Mouse (Mus musculus) heart, embryonic 15.5 days (tissue): ENCODE data around the gene Vmn2r8. TPM values are rescaled to one million over a fixed set of nuclear protein-coding genes. Genes with fewer than 3 reads are reported as not detected.
"Not testable (repeated sequence)": the region's sequence is repeated elsewhere in the genome, so short reads cannot be mapped to it uniquely, and the experiment has no call there.

ENCODE experiments used
- ATAC-seq: fragments of 200-750 bp; cut with Nextera tagmentation; replicated peaks from 2 replicates; pipeline ENCODE4 v1.8.0; 2017; ENCODE audit warnings: low read depth, moderate TSS enrichment; ENCODE audit not compliant: insufficient number of reproducible peaks, insufficient read depth, low FRiP score
- H3K27ac ChIP-seq: fragments of 300-500 bp; sonication (generic); 2 replicates; pipeline ENCODE4 v1.5.1; 2015; ENCODE audit warnings: mild to moderate bottlenecking, inconsistent platforms
- H3K27me3 ChIP-seq: fragments of 300-500 bp; sonication (generic); 2 replicates; pipeline ENCODE4 v1.6.1; 2015; ENCODE audit warnings: inconsistent platforms
- H3K36me3 ChIP-seq: fragments of 300-500 bp; sonication (generic); 2 replicates; pipeline ENCODE4 v1.6.1; 2015; ENCODE audit warnings: mild to moderate bottlenecking, inconsistent platforms
- H3K4me1 ChIP-seq: fragments of 300-500 bp; sonication (generic); replicated peaks from 2 replicates; pipeline ENCODE4 v1.6.1; 2015; ENCODE audit warnings: inconsistent platforms
- H3K4me2 ChIP-seq: fragments of 300-500 bp; sonication (generic); 2 replicates; pipeline ENCODE4 v1.6.1; 2015; ENCODE audit warnings: inconsistent platforms, mild to moderate bottlenecking, moderate library complexity
- H3K4me3 ChIP-seq: fragments of 300-500 bp; sonication (generic); 2 replicates; pipeline ENCODE4 v1.5.1; 2015; ENCODE audit warnings: mild to moderate bottlenecking, inconsistent platforms
- H3K9ac ChIP-seq: fragments of 300-500 bp; sonication (generic); 2 replicates; pipeline ENCODE4 v1.6.1; 2015; ENCODE audit warnings: mild to moderate bottlenecking, inconsistent platforms
- H3K9me3 ChIP-seq: fragments of 300-500 bp; sonication (generic); replicated peaks from 2 replicates; pipeline ENCODE4 v1.6.1; 2016; ENCODE audit warnings: inconsistent platforms
- WGBS: fragments of 180-500 bp; shearing (Covaris S2); methylation state at CpG from one replicate; pipeline ENCODE4 v1.1.7; 2015; ENCODE audit warnings: mixed read lengths; 5-methylcytosine and 5-hydroxymethylcytosine counted together
- polyA plus RNA-seq: library from polyadenylated mRNA; unstranded; fragments of >200 nt; fragmentation: Nextera tagmentation; extraction: Ambion mirVana; gene quantifications from 2 replicates; pipeline ENCODE4 v1.2.1, GENCODE M21; 2015

The Vmn2r8 gene
- polyA plus RNA-seq, result not detected in 2 replicates

DNA sequence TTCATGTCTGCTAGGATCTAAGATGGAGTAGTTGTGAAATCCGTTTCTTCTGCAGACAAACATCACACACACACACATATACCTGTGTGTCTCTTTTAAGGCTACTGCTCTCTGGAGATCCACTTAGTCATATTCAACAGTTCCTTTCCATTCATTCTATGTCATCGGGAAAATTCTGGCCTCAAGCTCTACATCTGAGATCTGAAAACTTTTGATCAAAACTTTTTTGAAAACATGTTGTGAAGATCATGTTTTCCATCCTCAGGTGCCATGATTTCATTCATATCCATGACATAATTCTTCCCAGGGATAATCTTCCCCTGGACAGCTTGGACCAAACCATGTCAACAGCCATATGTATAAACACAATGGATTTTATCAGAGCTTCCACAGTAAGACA is at the start of gene Vmn2r8:
Gene Vmn2r8 (minus strand): TSS at position 101 of the 400 bp plus-strand sequence.
- not testable (repeated sequence) for H3K27me3 ChIP-seq, H3K36me3 ChIP-seq, H3K4me1 ChIP-seq, H3K27ac ChIP-seq, H3K4me3 ChIP-seq, H3K9me3 ChIP-seq, H3K9ac ChIP-seq, H3K4me2 ChIP-seq, ATAC-seq
- 61% methylated on average over 2 of the region's 2 CpGs for WGBS

DNA sequence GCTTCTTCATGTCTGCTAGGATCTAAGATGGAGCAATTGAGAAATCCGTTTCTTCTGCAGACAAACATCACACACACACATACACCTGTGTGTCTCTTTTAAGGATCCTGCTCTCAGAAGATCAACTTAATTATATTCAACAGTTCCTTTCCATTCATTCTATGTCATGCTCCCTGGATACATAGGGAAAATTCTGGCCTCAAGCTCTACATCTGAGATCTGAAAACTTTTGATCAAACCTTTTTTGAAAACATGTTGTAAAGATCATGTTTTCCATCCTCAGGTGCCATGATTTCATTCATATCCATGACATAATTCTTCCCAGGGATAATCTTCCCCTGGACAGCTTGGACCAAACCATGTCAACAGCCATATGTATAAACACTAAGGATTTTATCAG is 43.9 kb upstream of the Vmn2r8 start, which contains the start of gene Vmn2r9:
Gene Vmn2r9 (minus strand): TSS at position 101 of the 400 bp plus-strand sequence.
- H3K9ac ChIP-seq, H3K4me2 ChIP-seq, H3K4me3 ChIP-seq, H3K27ac ChIP-seq, ATAC-seq, H3K27me3 ChIP-seq, H3K4me1 ChIP-seq, H3K9me3 ChIP-seq, H3K36me3 ChIP-seq: not testable (repeated sequence)
- WGBS, result 54% methylated on average over 1 of the region's 1 CpGs

DNA sequence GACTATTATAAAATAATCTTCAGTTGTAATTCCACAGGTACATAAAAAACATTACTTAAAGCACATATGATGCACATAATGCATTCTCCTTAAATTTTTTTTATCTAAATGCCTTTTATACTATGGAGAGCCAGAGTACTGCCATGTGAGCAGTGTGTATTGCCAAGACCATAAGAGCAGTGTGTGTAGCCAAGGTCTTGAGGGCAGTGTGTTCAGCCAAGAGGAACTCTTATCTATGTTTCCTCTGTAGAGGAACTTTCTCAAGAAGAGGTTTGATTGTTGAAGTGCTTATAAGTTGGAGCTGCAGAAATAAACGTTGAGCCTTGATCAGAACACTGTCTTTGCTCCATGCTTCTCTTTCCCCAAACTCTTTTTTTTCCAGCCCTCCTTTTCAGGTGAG is 40.8 kb upstream of the Vmn2r8 start:
- Histone ChIP-seq H3K27ac (no peak overlapping the region), H3K4me3 (no peak overlapping the region)

DNA sequence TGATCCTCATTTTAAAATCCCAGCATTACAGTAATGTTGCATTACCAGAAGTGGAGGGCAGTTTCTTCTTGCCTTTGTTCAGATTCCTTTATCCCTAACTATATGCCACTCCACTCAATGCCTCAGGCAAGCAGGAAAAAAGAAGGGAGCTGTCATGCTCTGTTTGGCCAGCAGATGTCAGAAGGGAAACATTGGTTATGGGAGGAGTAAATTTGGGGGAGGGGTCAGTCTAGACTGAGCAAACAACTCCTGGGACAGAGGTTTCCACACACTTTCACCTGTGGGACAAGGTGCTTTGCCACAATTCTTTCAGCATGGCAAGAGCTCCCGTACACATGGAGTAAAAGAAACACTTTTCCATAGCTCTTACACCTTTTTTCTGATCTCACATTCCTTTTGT is 27.5 kb upstream of the Vmn2r8 start:
- ATAC-seq, result no peak
- H3K4me2 ChIP-seq, result no peak overlapping the region
- H3K27me3 ChIP-seq, result no peaks in the 10 kb centered on the region
- 70% methylated on average over 1 of the region's 1 CpGs for WGBS
- H3K36me3 ChIP-seq, result no peaks in the 10 kb centered on the region
- H3K9me3 ChIP-seq, result no peaks in the 10 kb centered on the region
- no peak overlapping the region for H3K4me3 ChIP-seq
- no peak overlapping the region for H3K27ac ChIP-seq
- H3K9ac ChIP-seq, result no peak overlapping the region
- no peaks in the 10 kb centered on the region for H3K4me1 ChIP-seq

More for the DNA sequence above, 40.8 kb upstream of the Vmn2r8 start:
- Histone ChIP-seq H3K9me3 (no peaks in the 10 kb centered on the region), H3K4me1 (no peaks in the 10 kb centered on the region), H3K27me3 (no peaks in the 10 kb centered on the region), H3K4me2 (no peak overlapping the region), H3K36me3 (no peaks in the 10 kb centered on the region), H3K9ac (no peak overlapping the region)
- 23% methylated on average over 1 of the region's 1 CpGs for WGBS
- no peak for ATAC-seq

DNA sequence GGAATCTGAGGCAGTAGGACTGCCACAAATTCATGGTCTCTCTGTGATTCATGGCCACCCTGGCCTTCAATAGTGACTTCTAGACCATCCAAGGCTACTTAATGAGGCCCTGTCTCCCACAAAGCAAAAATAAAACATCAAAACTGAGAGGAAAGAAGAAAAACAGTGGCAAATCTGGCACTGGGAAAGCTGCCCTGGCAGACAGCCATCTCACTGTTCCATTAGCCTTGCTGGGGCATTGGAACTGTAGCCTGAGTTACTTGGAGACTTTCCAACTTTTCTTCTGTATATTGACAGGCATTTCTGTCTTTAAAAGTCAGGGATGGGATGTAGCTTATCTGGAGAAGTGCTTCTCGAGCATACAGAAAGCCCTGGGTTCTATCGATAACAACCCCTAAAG is 14.6 kb upstream of the Vmn2r8 start:
- 63% methylated on average over 2 of the region's 2 CpGs for WGBS
- H3K9me3 ChIP-seq, result no peaks in the 10 kb centered on the region
- H3K27me3 ChIP-seq, result no peaks in the 10 kb centered on the region
- H3K4me1 ChIP-seq, result no peaks in the 10 kb centered on the region
- no peak overlapping the region for H3K4me3 ChIP-seq
- no peaks in the 10 kb centered on the region for H3K36me3 ChIP-seq
- no peak overlapping the region for H3K4me2 ChIP-seq
- no peak overlapping the region for H3K9ac ChIP-seq
- no peak for ATAC-seq
- H3K27ac ChIP-seq, result no peak overlapping the region

DNA sequence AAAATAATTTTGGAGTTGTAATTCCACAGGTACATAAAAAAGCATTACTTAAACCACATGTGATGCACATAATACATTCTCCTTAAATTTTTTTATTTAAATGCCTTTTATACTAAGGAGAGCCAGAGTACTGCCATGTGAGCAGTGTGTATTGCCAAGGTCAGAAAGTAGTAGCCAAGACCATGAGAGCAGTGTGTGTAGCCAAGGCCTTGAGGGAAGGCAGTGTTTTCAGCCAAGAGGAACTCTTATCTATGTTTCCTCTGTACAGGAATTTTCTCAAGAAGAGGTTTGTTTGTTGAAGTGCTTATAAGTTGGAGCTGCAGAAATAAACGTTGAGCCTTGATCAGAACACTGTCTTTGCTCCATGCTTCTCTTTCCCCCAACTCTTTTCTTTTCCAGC is 5.0 kb downstream of the Vmn2r8 start:
- no peak for ATAC-seq
- Histone ChIP-seq H3K27ac (no peak overlapping the region), H3K4me1 (no peaks in the 10 kb centered on the region), H3K36me3 (no peaks in the 10 kb centered on the region), H3K9ac (no peak overlapping the region), H3K4me3 (no peak overlapping the region), H3K4me2 (no peak overlapping the region), H3K27me3 (no peaks in the 10 kb centered on the region), H3K9me3 (no peaks in the 10 kb centered on the region)
- WGBS, result 37% methylated on average over 1 of the region's 1 CpGs

GRCm38 (mm10) chr5:108795263-108795662 is 13.4 kb downstream of the Vmn2r8 start, which contains the start of gene Tmed11:
TSS of gene Tmed11 (minus strand) at chr5:108795363.
- not testable (repeated sequence) for H3K4me2 ChIP-seq, H3K27ac ChIP-seq, H3K27me3 ChIP-seq, H3K9me3 ChIP-seq, H3K9ac ChIP-seq, H3K36me3 ChIP-seq, H3K4me3 ChIP-seq, ATAC-seq, H3K4me1 ChIP-seq
- WGBS, result 60% methylated on average over 2 of the region's 2 CpGs

DNA sequence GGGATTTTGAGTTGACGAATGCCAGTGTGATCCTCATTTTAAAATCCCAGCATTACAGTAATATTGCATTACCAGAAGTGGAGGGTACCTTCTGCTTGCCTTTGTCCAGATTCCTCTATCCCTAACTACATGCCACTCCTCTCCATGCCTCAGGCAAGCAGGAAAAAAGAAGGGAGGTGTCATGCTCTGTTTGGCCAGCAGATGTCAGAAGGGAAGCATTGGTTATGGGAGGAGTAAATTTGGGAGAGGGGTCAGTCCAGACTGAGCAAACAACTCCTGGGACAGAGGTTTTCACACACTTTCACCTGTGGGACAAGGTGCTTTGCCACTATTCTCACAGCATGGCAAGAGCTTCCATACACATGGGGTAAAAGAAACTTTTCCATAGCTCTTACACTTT is 18.3 kb downstream of the Vmn2r8 start:
- not testable (repeated sequence) for H3K27ac ChIP-seq, ATAC-seq, H3K4me2 ChIP-seq, H3K36me3 ChIP-seq, H3K27me3 ChIP-seq, H3K9ac ChIP-seq, H3K9me3 ChIP-seq, H3K4me3 ChIP-seq, H3K4me1 ChIP-seq
- WGBS, result 29% methylated on average over 1 of the region's 1 CpGs

DNA sequence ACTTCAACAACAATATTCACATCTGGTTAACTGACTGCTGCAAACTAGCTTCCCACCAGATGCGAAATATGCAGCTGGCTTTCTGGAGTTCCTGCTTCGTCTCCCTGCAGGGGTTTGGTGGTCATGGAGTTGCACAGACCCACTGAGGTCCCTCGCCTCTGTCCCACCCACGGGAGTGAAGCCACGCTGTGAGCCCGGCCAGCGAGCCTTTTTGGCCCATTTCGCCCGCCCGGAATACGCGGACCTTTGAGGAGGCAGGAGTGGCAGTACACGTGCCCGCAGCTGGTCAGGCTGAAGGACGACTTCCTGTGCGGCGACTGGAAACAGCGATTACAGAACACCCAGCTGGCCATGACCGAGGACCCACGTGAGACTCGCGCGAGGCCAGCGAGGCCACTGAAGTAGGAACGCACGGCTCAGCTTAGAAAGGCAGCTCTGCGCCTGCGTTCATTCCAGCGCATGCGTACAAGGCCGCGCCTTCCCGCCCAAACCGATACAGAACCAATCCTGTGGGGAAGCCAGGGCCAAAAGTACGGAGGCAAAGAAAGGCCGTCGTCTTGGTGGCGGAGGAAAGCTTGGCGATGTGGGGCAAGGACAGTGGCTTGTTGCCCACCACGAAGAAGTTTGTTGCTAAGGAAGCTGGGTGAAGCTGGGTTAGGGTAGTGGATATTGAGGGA is 33.9 kb downstream of the Vmn2r8 start, which contains the start of gene Rnf212:
Gene Rnf212 (minus strand): TSS at position 353 of the 677 bp plus-strand sequence.
- Histone ChIP-seq H3K4me2 (no peak within 1 kb of the TSS), H3K9ac (no peak within 1 kb of the TSS), H3K27me3 (no peaks in the 10 kb centered on the region), H3K4me3 (no peak within 1 kb of the TSS), H3K4me1 (no peaks in the 10 kb centered on the region), H3K36me3 (no peaks in the 10 kb centered on the region), H3K9me3 (no peaks in the 10 kb centered on the region), H3K27ac (no peak within 1 kb of the TSS)
- ATAC-seq, result no peak
- 66% methylated on average over 40 of the region's 40 CpGs for WGBS

- no peak overlapping the region for H3K4me3 ChIP-seq
- no peaks in the 10 kb centered on the region for H3K27me3 ChIP-seq
- H3K4me2 ChIP-seq, result no peak overlapping the region
- no peak for ATAC-seq
- no peaks in the 10 kb centered on the region for H3K36me3 ChIP-seq
- WGBS, result 71% methylated on average over 2 of the region's 2 CpGs
- H3K27ac ChIP-seq, result no peak overlapping the region
- no peaks in the 10 kb centered on the region for H3K9me3 ChIP-seq
- no peak overlapping the region for H3K9ac ChIP-seq
- H3K4me1 ChIP-seq, result no peaks in the 10 kb centered on the region
Observed at GRCm38 (mm10) chr5:108760002-108760401, 48.6 kb downstream of the Vmn2r8 start.

GRCm38 (mm10) chr5:108758396-108758795 is 50.3 kb downstream of the Vmn2r8 start:
- Histone ChIP-seq H3K4me2 (no peak overlapping the region), H3K36me3 (no peaks in the 10 kb centered on the region), H3K27ac (no peak overlapping the region), H3K9ac (no peak overlapping the region), H3K9me3 (no peaks in the 10 kb centered on the region), H3K4me1 (no peaks in the 10 kb centered on the region), H3K4me3 (no peak overlapping the region), H3K27me3 (no peaks in the 10 kb centered on the region)
- no peak for ATAC-seq
- 43% methylated on average over 3 of the region's 3 CpGs for WGBS

GRCm38 (mm10) chr5:108751258-108751657 is 57.4 kb downstream of the Vmn2r8 start:
- not testable (repeated sequence) for H3K27me3 ChIP-seq, H3K36me3 ChIP-seq, H3K4me1 ChIP-seq, H3K4me2 ChIP-seq, H3K9me3 ChIP-seq, H3K27ac ChIP-seq, H3K4me3 ChIP-seq, ATAC-seq, H3K9ac ChIP-seq
- WGBS, result 79% methylated on average over 4 of the region's 4 CpGs
